Mouse (Mus musculus): ENCODE measurements around the gene Ccl4.

DNA sequence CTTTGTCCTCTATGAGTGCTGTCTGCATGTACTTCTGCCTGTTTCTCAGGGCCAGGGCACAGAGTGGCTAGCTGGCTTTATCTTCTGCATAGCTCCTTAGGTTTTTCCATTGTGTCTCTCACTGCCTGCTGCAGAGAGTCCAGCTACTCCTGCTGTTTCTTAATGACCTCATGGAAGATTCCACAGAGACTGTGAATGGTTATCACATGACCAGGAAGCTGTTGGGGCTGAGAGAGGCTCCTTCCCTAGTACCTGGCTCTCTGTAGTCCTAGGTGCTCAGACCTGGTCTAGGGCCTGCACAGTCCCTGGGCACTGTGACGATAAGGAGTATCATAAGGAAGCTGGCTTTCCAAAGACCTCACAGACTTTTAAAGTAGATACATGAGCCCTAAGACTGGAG, 31.8 kb upstream of the Ccl4 start:
- TF ChIP-seq EP300 (IDR thresholded peaks at IDR 0.05), result no peak
- TF ChIP-seq CTCF (IDR thresholded peaks at IDR 0.05), result no peak

Data from lung, postnatal 0 days (tissue).